Mouse (Mus musculus) heart, embryonic 10.5 days (tissue): ENCODE results near the gene Ubox5. TPM values are rescaled to one million over a fixed set of nuclear protein-coding genes. Genes with fewer than 3 reads are reported as not detected.
"Not testable (repeated sequence)": the region's sequence is repeated elsewhere in the genome, so short reads cannot be mapped to it uniquely, and the experiment has no call there.

Source experiments
- DNase-seq: peaks from one replicate; pipeline ENCODE4 v3.0.0-alpha.2; 2017; ENCODE audit warnings: low spot score
- H3K27ac ChIP-seq: fragments of 300-500 bp; sonication (generic); 2 replicates; pipeline ENCODE4 v1.5.1; 2016; ENCODE audit warnings: mild to moderate bottlenecking
- H3K27me3 ChIP-seq: fragments of 300-500 bp; sonication (generic); 2 replicates; pipeline ENCODE4 v1.6.1; 2016; ENCODE audit warnings: mild to moderate bottlenecking; ENCODE audit not compliant: poor library complexity, insufficient read depth, severe bottlenecking
- H3K36me3 ChIP-seq: fragments of 300-500 bp; sonication (generic); 2 replicates; pipeline ENCODE4 v1.6.1; 2016; ENCODE audit warnings: mild to moderate bottlenecking, moderate library complexity
- H3K4me1 ChIP-seq: fragments of 300-500 bp; sonication (generic); 2 replicates; pipeline ENCODE4 v1.6.1; 2016; ENCODE audit warnings: mild to moderate bottlenecking
- H3K4me3 ChIP-seq: fragments of 300-500 bp; sonication (generic); 2 replicates; pipeline ENCODE4 v1.5.1; 2016; ENCODE audit warnings: mild to moderate bottlenecking, moderate library complexity
- H3K9me3 ChIP-seq: fragments of 300-500 bp; sonication (generic); 2 replicates; pipeline ENCODE4 v1.6.1; 2016; ENCODE audit warnings: mild to moderate bottlenecking, moderate library complexity
- WGBS: fragments of 180-500 bp; shearing (Covaris S2); methylation state at CpG from one replicate; pipeline ENCODE4 v1.1.7; 2016; 5-methylcytosine and 5-hydroxymethylcytosine counted together
- polyA plus RNA-seq: library from polyadenylated mRNA; unstranded; fragments of >200 nt; fragmentation: Nextera tagmentation; extraction: Ambion mirVana; gene quantifications from 2 replicates; pipeline ENCODE4 v1.2.1, GENCODE M21; 2016

The Ubox5 gene
- 10.8 and 14.2 TPM in 2 replicates for polyA plus RNA-seq

GRCm38 (mm10) chr2:130629839-130630203, at the start of gene Ubox5, which contains the start of gene Fastkd5:
Ubox5 (minus strand) TSS chr2:130630038.
Fastkd5 (minus strand) TSS chr2:130630027.
- whole genome bisulfite sequencing: under 1% methylated on average over 25 of the region's 25 CpGs
- DNase-seq: peak; percentile 93
- Histone ChIP-seq H3K9me3 (no peaks in the 10 kb centered on the region), H3K4me3 (peak within 1 kb of the TSS; percentile 99), H3K36me3 (peaks cover 29% of the 10 kb centered on the region), H3K27me3 (peaks cover 20% of the 10 kb centered on the region), H3K4me1 (peaks cover 16% of the 10 kb centered on the region), H3K27ac (peak within 1 kb of the TSS; percentile 95)

GRCm38 (mm10) chr2:130679154-130679553, 49.3 kb upstream of the Ubox5 start:
- Histone ChIP-seq H3K27ac (no peak overlapping the region), H3K36me3 (peaks cover 99% of the 10 kb centered on the region), H3K4me3 (no peak overlapping the region), H3K27me3 (no peaks in the 10 kb centered on the region), H3K4me1 (no peaks in the 10 kb centered on the region), H3K9me3 (no peaks in the 10 kb centered on the region)
- WGBS: 90% methylated on average over 12 of the region's 12 CpGs
- no peak for DNase-seq

- DNase-seq: no peak
- H3K4me3 ChIP-seq: no peak overlapping the region
- H3K4me1 ChIP-seq: no peaks in the 10 kb centered on the region
- H3K27me3 ChIP-seq: no peaks in the 10 kb centered on the region
- 84% methylated on average over 10 of the region's 10 CpGs for WGBS
- no peak overlapping the region for H3K27ac ChIP-seq
- peaks cover 97% of the 10 kb centered on the region for H3K36me3 ChIP-seq
- H3K9me3 ChIP-seq: no peaks in the 10 kb centered on the region
Measured at GRCm38 (mm10) chr2:130677211-130677610, 47.4 kb upstream of the Ubox5 start.

DNA sequence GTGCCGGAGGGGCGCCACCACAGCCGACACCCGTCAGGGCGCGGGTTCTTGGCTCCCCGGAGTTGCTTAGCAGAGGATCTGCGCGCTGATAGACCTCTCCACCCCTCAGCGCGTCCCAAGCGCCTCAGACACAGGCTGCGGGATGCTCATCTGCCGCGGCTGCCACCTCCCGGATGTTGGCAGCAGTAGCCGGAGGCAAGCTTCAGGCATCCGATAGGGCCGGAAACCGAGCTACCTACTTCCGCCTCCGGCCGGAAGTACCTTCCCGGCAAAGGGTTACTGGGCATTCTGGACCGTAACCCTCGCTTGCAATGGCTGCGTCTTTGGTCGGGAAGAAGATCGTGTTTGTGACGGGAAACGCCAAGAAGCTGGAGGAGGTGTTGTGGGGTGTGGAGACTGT, 37.7 kb upstream of the Ubox5 start, which contains the start of gene Itpa:
Gene Itpa (plus strand): TSS at position 52 of the 400 bp plus-strand sequence.
- H3K4me3 ChIP-seq: peak within 1 kb of the TSS; percentile 81
- no peaks in the 10 kb centered on the region for H3K27me3 ChIP-seq
- peak; percentile 96 for DNase-seq
- peak within 1 kb of the TSS; percentile 89 for H3K27ac ChIP-seq
- H3K9me3 ChIP-seq: no peaks in the 10 kb centered on the region
- peaks cover 30% of the 10 kb centered on the region for H3K4me1 ChIP-seq
- under 1% methylated on average over 31 of the region's 31 CpGs for WGBS
- H3K36me3 ChIP-seq: peaks cover 16% of the 10 kb centered on the region

GRCm38 (mm10) chr2:130664102-130664701, 34.4 kb upstream of the Ubox5 start, which contains the start of gene Ddrgk1:
Ddrgk1 (minus strand) TSS chr2:130664659.
- peak; percentile 97 for DNase-seq
- Histone ChIP-seq H3K27me3 (no peaks in the 10 kb centered on the region), H3K9me3 (no peaks in the 10 kb centered on the region), H3K4me3 (peak within 1 kb of the TSS; percentile 73), H3K27ac (peak within 1 kb of the TSS; percentile 99), H3K4me1 (peaks cover 27% of the 10 kb centered on the region), H3K36me3 (peaks cover 34% of the 10 kb centered on the region)
- WGBS: under 1% methylated on average over 40 of the region's 40 CpGs

GRCm38 (mm10) chr2:130663342-130663741, 33.5 kb upstream of the Ubox5 start:
- Histone ChIP-seq H3K27me3 (no peaks in the 10 kb centered on the region), H3K4me3 (peak overlapping the region; percentile 73), H3K27ac (0 out of 2 replicates have a peak overlapping the region, but pooled peaks have one; percentile 99), H3K36me3 (peaks cover 43% of the 10 kb centered on the region), H3K9me3 (no peaks in the 10 kb centered on the region), H3K4me1 (peaks cover 24% of the 10 kb centered on the region)
- WGBS: 91% methylated on average over 11 of the region's 11 CpGs
- DNase-seq: no peak

DNA sequence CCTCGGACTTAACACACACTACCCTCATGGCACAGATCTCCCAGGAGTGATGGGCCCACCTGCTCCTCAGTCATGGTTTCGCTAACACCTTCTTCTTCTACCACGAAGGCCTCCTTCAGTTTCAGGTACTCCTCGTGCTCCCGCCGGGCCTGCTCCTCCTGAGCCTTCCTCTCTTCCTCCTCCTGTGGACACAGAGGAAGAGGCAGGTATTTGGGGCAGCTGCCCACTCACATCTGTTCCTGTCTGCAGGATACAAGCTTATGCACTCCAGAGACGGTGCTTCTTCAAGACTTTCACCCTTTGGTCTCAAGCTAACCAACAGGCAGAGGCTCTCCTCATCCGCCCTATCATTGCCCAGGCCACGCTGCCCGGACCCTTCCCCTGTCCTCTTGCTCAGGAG, 28.7 kb upstream of the Ubox5 start:
- Histone ChIP-seq H3K4me1 (peaks cover 11% of the 10 kb centered on the region), H3K27ac (no peak overlapping the region), H3K9me3 (no peaks in the 10 kb centered on the region), H3K4me3 (no peak overlapping the region), H3K36me3 (peaks cover 89% of the 10 kb centered on the region), H3K27me3 (no peaks in the 10 kb centered on the region)
- WGBS: 94% methylated on average over 10 of the region's 10 CpGs
- DNase-seq: no peak

GRCm38 (mm10) chr2:130657541-130657940, 27.7 kb upstream of the Ubox5 start:
- H3K4me1 ChIP-seq: peaks cover under 1% of the 10 kb centered on the region; the same call in 1 of the 2 replicates
- no peak for DNase-seq
- 84% methylated on average over 6 of the region's 6 CpGs for WGBS
- no peak overlapping the region for H3K4me3 ChIP-seq
- no peaks in the 10 kb centered on the region for H3K27me3 ChIP-seq
- H3K27ac ChIP-seq: no peak overlapping the region
- no peaks in the 10 kb centered on the region for H3K9me3 ChIP-seq
- H3K36me3 ChIP-seq: peaks cover 97% of the 10 kb centered on the region

DNA sequence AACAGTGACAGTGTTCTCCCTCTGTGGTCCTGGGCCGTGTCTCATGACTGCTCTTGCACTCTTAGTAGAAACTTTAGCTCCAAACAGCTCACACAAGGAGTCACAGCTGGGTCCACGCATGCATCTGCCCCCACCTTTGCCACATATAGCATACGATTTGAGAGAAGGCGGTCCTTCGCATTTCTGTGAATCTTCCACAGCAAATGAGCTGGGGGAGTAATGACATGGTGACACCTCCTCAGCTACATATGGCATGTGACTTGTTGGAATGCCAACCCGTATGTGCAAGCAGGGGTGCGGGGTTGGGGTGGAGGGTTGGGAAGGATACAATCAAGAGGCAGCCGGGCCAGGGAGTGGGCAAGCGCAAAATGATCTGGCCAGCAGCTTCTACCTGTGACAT, 26.7 kb upstream of the Ubox5 start:
- Histone ChIP-seq H3K4me1 (no peaks in the 10 kb centered on the region), H3K27ac (peak overlapping the region; percentile 47; the same call in 1 of the 2 replicates), H3K4me3 (no peak overlapping the region), H3K27me3 (no peaks in the 10 kb centered on the region), H3K9me3 (no peaks in the 10 kb centered on the region), H3K36me3 (peaks cover 92% of the 10 kb centered on the region)
- no peak for DNase-seq
- 87% methylated on average over 9 of the region's 9 CpGs for WGBS

- WGBS: 81% methylated on average over 6 of the region's 6 CpGs
Measured at GRCm38 (mm10) chr2:130655660-130656339, 26.0 kb upstream of the Ubox5 start.

DNA sequence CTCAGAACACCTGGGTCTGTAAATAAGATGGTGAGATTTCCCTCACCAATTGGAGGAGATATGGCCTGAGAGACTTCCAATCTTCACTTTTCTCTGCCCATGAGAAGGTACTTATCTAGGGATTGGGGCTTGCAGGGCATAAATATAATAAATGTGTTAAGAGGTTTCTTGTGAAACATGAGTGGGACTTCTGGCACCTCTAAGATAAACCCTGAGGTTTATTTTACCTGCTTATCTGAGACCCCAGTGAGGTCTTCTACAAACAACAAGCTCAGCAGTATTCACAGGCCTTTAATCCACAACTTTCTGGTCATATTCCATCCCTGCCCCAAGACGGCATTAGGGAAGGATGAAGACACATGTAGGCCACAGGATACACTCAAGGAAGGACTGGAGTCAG, 23.9 kb upstream of the Ubox5 start:
- H3K27me3 ChIP-seq: no peaks in the 10 kb centered on the region
- no peak overlapping the region for H3K27ac ChIP-seq
- DNase-seq: no peak
- H3K9me3 ChIP-seq: no peaks in the 10 kb centered on the region
- H3K4me3 ChIP-seq: no peak overlapping the region
- H3K4me1 ChIP-seq: no peaks in the 10 kb centered on the region
- H3K36me3 ChIP-seq: peaks cover 85% of the 10 kb centered on the region
- 83% methylated on average over 1 of the region's 1 CpGs for WGBS

More at GRCm38 (mm10) chr2:130655660-130656339, 26.0 kb upstream of the Ubox5 start:
- no peak for DNase-seq
- H3K4me3 ChIP-seq: no peak overlapping the region
- no peaks in the 10 kb centered on the region for H3K4me1 ChIP-seq
- H3K27me3 ChIP-seq: no peaks in the 10 kb centered on the region
- peaks cover 90% of the 10 kb centered on the region for H3K36me3 ChIP-seq
- no peaks in the 10 kb centered on the region for H3K9me3 ChIP-seq
- H3K27ac ChIP-seq: peak overlapping the region; percentile 47; the same call in 1 of the 2 replicates

DNA sequence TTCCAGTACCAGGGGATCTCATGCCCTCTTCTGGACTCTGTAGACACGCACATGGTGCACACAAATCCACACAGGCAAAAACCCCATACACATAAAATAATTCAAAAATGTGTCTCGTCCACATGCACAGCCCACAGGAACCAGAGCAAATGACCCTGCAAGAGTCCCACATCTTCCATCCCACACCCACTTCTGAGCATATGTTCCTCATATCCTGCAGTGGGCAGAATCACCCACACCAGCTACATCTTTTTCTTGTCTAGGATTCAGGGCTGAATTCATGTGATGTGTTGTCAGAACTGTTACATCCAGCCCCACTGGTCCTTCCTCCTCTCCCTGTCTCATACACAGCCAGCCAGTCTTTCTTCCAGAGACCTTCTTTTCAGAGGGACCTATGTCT, 23.5 kb upstream of the Ubox5 start:
- Histone ChIP-seq H3K9me3 (no peaks in the 10 kb centered on the region), H3K36me3 (peaks cover 81% of the 10 kb centered on the region), H3K4me1 (no peaks in the 10 kb centered on the region), H3K4me3 (no peak overlapping the region), H3K27ac (no peak overlapping the region), H3K27me3 (no peaks in the 10 kb centered on the region)
- no peak for DNase-seq
- WGBS: 89% methylated on average over 2 of the region's 2 CpGs

GRCm38 (mm10) chr2:130649028-130649427, 19.2 kb upstream of the Ubox5 start:
- not testable (repeated sequence) for DNase-seq, H3K27me3 ChIP-seq, H3K4me3 ChIP-seq, H3K9me3 ChIP-seq, H3K4me1 ChIP-seq, H3K27ac ChIP-seq
- 75% methylated on average over 6 of the region's 6 CpGs for WGBS
- peaks cover 46% of the 10 kb centered on the region for H3K36me3 ChIP-seq
